Mouse (Mus musculus): ENCODE results near the gene Alox15.

Gene Alox15

GRCm38 (mm10) chr11:70308296-70308695 lies 43.5 kb downstream of the Alox15 start:
- DNase-seq (ENCODE audit: low read depth), result no peak

- no peak for DNase-seq (ENCODE audit: low read depth)
Observed at GRCm38 (mm10) chr11:70306159-70306558, 45.7 kb downstream of the Alox15 start.

GRCm38 (mm10) chr11:70302293-70302692 lies 49.5 kb downstream of the Alox15 start:
- no peak for DNase-seq (ENCODE audit: low read depth)

GRCm38 (mm10) chr11:70297836-70298454 lies 53.9 kb downstream of the Alox15 start:
- DNase-seq (ENCODE audit: low read depth), result no peak

- DNase-seq (ENCODE audit: low read depth), result no peak
Observed at GRCm38 (mm10) chr11:70297405-70297804, 54.4 kb downstream of the Alox15 start.

Measured in NIH3T3 (cell line).